Mouse (Mus musculus): ENCODE results near the gene Sit1. TPM values are rescaled to one million over a fixed set of nuclear protein-coding genes. Genes with fewer than 3 reads are reported as not detected.

The Sit1 gene
- polyA plus RNA-seq, 1 experiment: not detected

- Histone ChIP-seq H3K27me3 (replicated peaks) (peaks cover 64% of the 10 kb centered on the region), H3K4me1 (peaks cover 50% of the 10 kb centered on the region), H3K9me3 (peaks cover 17% of the 10 kb centered on the region), H3K36me3 (replicated peaks; ENCODE audit: low read length) (no peaks in the 10 kb centered on the region), H3K4me3 (replicated peaks) (peak overlapping the region; percentile 89)
- no peak for TF ChIP-seq FLI1 (IDR thresholded peaks at IDR 0.05; ENCODE audit: low read length)
- TF ChIP-seq GATA1 (IDR thresholded peaks at IDR 0.05; ENCODE audit: borderline replicate concordance, low read length): no peak
Observed at GRCm38 (mm10) chr4:43453413-43453812, 30.1 kb downstream of the Sit1 start.

GRCm38 (mm10) chr4:43452315-43452714 is 31.2 kb downstream of the Sit1 start:
- Histone ChIP-seq H3K36me3 (replicated peaks; ENCODE audit: low read length) (peaks cover 3% of the 10 kb centered on the region), H3K4me3 (replicated peaks) (no peak overlapping the region), H3K4me1 (peaks cover 49% of the 10 kb centered on the region), H3K27me3 (replicated peaks) (peaks cover 62% of the 10 kb centered on the region), H3K9me3 (peaks cover 17% of the 10 kb centered on the region)
- TF ChIP-seq FLI1 (IDR thresholded peaks at IDR 0.05; ENCODE audit: low read length): no peak
- TF ChIP-seq GATA1 (IDR thresholded peaks at IDR 0.05; ENCODE audit: borderline replicate concordance, low read length): no peak

GRCm38 (mm10) chr4:43448554-43448953 is 35.0 kb downstream of the Sit1 start:
- Histone ChIP-seq H3K9me3 (peaks cover 17% of the 10 kb centered on the region), H3K27me3 (replicated peaks) (peaks cover 63% of the 10 kb centered on the region), H3K36me3 (replicated peaks; ENCODE audit: low read length) (peaks cover 26% of the 10 kb centered on the region), H3K4me1 (peaks cover 21% of the 10 kb centered on the region), H3K4me3 (replicated peaks) (no peak overlapping the region)
- TF ChIP-seq FLI1 (IDR thresholded peaks at IDR 0.05; ENCODE audit: low read length): no peak
- TF ChIP-seq GATA1 (IDR thresholded peaks at IDR 0.05; ENCODE audit: borderline replicate concordance, low read length): no peak

GRCm38 (mm10) chr4:43447251-43447650 is 36.3 kb downstream of the Sit1 start:
- TF ChIP-seq FLI1 (IDR thresholded peaks at IDR 0.05; ENCODE audit: low read length) (no peak), GATA1 (IDR thresholded peaks at IDR 0.05; ENCODE audit: borderline replicate concordance, low read length) (no peak)
- Histone ChIP-seq H3K4me3 (replicated peaks) (no peak overlapping the region), H3K36me3 (replicated peaks; ENCODE audit: low read length) (peaks cover 26% of the 10 kb centered on the region)

GRCm38 (mm10) chr4:43443511-43443910 is 40.0 kb downstream of the Sit1 start:
- no peak for TF ChIP-seq GATA1 (IDR thresholded peaks at IDR 0.05; ENCODE audit: borderline replicate concordance, low read length)
- no peak for TF ChIP-seq FLI1 (IDR thresholded peaks at IDR 0.05; ENCODE audit: low read length)
- H3K9me3 ChIP-seq: peaks cover 3% of the 10 kb centered on the region; the same call in 1 of the 2 replicates

More at GRCm38 (mm10) chr4:43447251-43447650, 36.3 kb downstream of the Sit1 start:
- H3K9me3 ChIP-seq: peaks cover 13% of the 10 kb centered on the region
- peaks cover 62% of the 10 kb centered on the region for H3K27me3 ChIP-seq (replicated peaks)
- H3K4me1 ChIP-seq: peaks cover 15% of the 10 kb centered on the region

GRCm38 (mm10) chr4:43442456-43443361 is 40.8 kb downstream of the Sit1 start:
- H3K4me3 ChIP-seq (replicated peaks): peak overlapping the region; percentile 94
- peaks cover 39% of the 10 kb centered on the region for H3K27me3 ChIP-seq (replicated peaks)
- TF ChIP-seq GATA1 (IDR thresholded peaks at IDR 0.05; ENCODE audit: borderline replicate concordance, low read length) (no peak), FLI1 (IDR thresholded peaks at IDR 0.05; ENCODE audit: low read length) (no peak)
- peaks cover 19% of the 10 kb centered on the region for H3K4me1 ChIP-seq
- peaks cover 26% of the 10 kb centered on the region for H3K36me3 ChIP-seq (replicated peaks; ENCODE audit: low read length)
- H3K9me3 ChIP-seq: peaks cover 4% of the 10 kb centered on the region; the same call in 1 of the 2 replicates

More at GRCm38 (mm10) chr4:43443511-43443910, 40.0 kb downstream of the Sit1 start:
- Histone ChIP-seq H3K27me3 (replicated peaks) (peaks cover 40% of the 10 kb centered on the region), H3K4me3 (replicated peaks) (peak overlapping the region; percentile 94), H3K36me3 (replicated peaks; ENCODE audit: low read length) (peaks cover 26% of the 10 kb centered on the region), H3K4me1 (peaks cover 19% of the 10 kb centered on the region)

GRCm38 (mm10) chr4:43442044-43442443 is 41.5 kb downstream of the Sit1 start:
- peaks cover 4% of the 10 kb centered on the region; the same call in 1 of the 2 replicates for H3K9me3 ChIP-seq
- peaks cover 19% of the 10 kb centered on the region for H3K4me1 ChIP-seq
- peaks cover 21% of the 10 kb centered on the region for H3K36me3 ChIP-seq (replicated peaks; ENCODE audit: low read length)
- TF ChIP-seq GATA1 (IDR thresholded peaks at IDR 0.05; ENCODE audit: borderline replicate concordance, low read length) (no peak), FLI1 (IDR thresholded peaks at IDR 0.05; ENCODE audit: low read length) (no peak)
- peak overlapping the region; percentile 94 for H3K4me3 ChIP-seq (replicated peaks)
- peaks cover 35% of the 10 kb centered on the region for H3K27me3 ChIP-seq (replicated peaks)

GRCm38 (mm10) chr4:43441639-43442038 is 41.9 kb downstream of the Sit1 start, which contains the start of gene Tesk1:
Gene Tesk1 (plus strand): TSS chr4:43441939.
- H3K27me3 ChIP-seq (replicated peaks): peaks cover 35% of the 10 kb centered on the region
- peaks cover 17% of the 10 kb centered on the region for H3K36me3 ChIP-seq (replicated peaks; ENCODE audit: low read length)
- peaks cover 19% of the 10 kb centered on the region for H3K4me1 ChIP-seq
- peak within 1 kb of the TSS; percentile 94 for H3K4me3 ChIP-seq (replicated peaks)
- no peak for TF ChIP-seq GATA1 (IDR thresholded peaks at IDR 0.05; ENCODE audit: borderline replicate concordance, low read length)
- no peak for TF ChIP-seq FLI1 (IDR thresholded peaks at IDR 0.05; ENCODE audit: low read length)
- H3K9me3 ChIP-seq: peaks cover 4% of the 10 kb centered on the region; the same call in 1 of the 2 replicates

- Histone ChIP-seq H3K4me3 (replicated peaks) (no peak overlapping the region), H3K27me3 (replicated peaks) (peaks cover 17% of the 10 kb centered on the region), H3K36me3 (replicated peaks; ENCODE audit: low read length) (peaks cover 2% of the 10 kb centered on the region), H3K4me1 (peaks cover 9% of the 10 kb centered on the region), H3K9me3 (no peaks in the 10 kb centered on the region)
- no peak for TF ChIP-seq FLI1 (IDR thresholded peaks at IDR 0.05; ENCODE audit: low read length)
Observed at GRCm38 (mm10) chr4:43432832-43433231, 50.7 kb downstream of the Sit1 start.

Other genes starting within 250 kb of the Sit1 start
- gene Atp8b5, start 216.6 kb downstream of the Sit1 start, polyA plus RNA-seq (2012; ENCODE audit: insufficient read depth, low replicate concordance): not detected in 2 replicates
- 11.5 and 32.0 TPM in 2 replicates for gene Rusc2, start 101.8 kb downstream of the Sit1 start, polyA plus RNA-seq (2012; ENCODE audit: insufficient read depth, low replicate concordance)
- 0.55 TPM in 1 of 2 replicates, not detected in the other for gene Fam166b, start 54.6 kb downstream of the Sit1 start, polyA plus RNA-seq (2012; ENCODE audit: insufficient read depth, low replicate concordance)
- gene Tesk1, start 41.8 kb downstream of the Sit1 start, polyA plus RNA-seq (2012; ENCODE audit: insufficient read depth, low replicate concordance): 28.2 and 39.0 TPM in 2 replicates
- gene Cd72, start 29.1 kb downstream of the Sit1 start, polyA plus RNA-seq (2012; ENCODE audit: insufficient read depth, low replicate concordance): 3.1 and 26.7 TPM in 2 replicates
- 74.6 and 104 TPM in 2 replicates for gene Ccdc107, start 9.2 kb upstream of the Sit1 start, polyA plus RNA-seq (2012; ENCODE audit: insufficient read depth, low replicate concordance)
- gene Arhgef39, start 16.0 kb upstream of the Sit1 start, polyA plus RNA-seq (2012; ENCODE audit: insufficient read depth, low replicate concordance): 9.6 and 20.9 TPM in 2 replicates
- 1.4 and 11.2 TPM in 2 replicates for gene Car9, start 23.2 kb upstream of the Sit1 start, polyA plus RNA-seq (2012; ENCODE audit: insufficient read depth, low replicate concordance)
- gene Tpm2, start 40.0 kb upstream of the Sit1 start, polyA plus RNA-seq (2012; ENCODE audit: insufficient read depth, low replicate concordance): 4.7 TPM in 1 of 2 replicates, not detected in the other
- gene Creb3, start 78.6 kb upstream of the Sit1 start, polyA plus RNA-seq (2012; ENCODE audit: insufficient read depth, low replicate concordance): 2.7 TPM in 1 of 2 replicates, not detected in the other
- 637 and 823 TPM in 2 replicates for gene Tln1, start 79.0 kb upstream of the Sit1 start, polyA plus RNA-seq (2012; ENCODE audit: insufficient read depth, low replicate concordance)
- 26.9 and 28.2 TPM in 2 replicates for gene Rgp1, start 95.0 kb upstream of the Sit1 start, polyA plus RNA-seq (2012; ENCODE audit: insufficient read depth, low replicate concordance)
- gene Gba2, start 95.1 kb upstream of the Sit1 start, polyA plus RNA-seq (2012; ENCODE audit: insufficient read depth, low replicate concordance): 9.1 and 40.1 TPM in 2 replicates
- not detected in 2 replicates for gene Msmp, start 100.8 kb upstream of the Sit1 start, polyA plus RNA-seq (2012; ENCODE audit: insufficient read depth, low replicate concordance)
- gene Npr2, start 148.2 kb upstream of the Sit1 start, polyA plus RNA-seq (2012; ENCODE audit: insufficient read depth, low replicate concordance): not detected in 2 replicates
- not detected in 2 replicates for gene Spag8, start 169.9 kb upstream of the Sit1 start, polyA plus RNA-seq (2012; ENCODE audit: insufficient read depth, low replicate concordance)
- gene Hint2, start 172.7 kb upstream of the Sit1 start, polyA plus RNA-seq (2012; ENCODE audit: insufficient read depth, low replicate concordance): 8.0 and 30.1 TPM in 2 replicates
- 2.8 TPM in 1 of 2 replicates, not detected in the other for gene Tmem8b, start 185.2 kb upstream of the Sit1 start, polyA plus RNA-seq (2012; ENCODE audit: insufficient read depth, low replicate concordance)
- gene Fam221b, start 185.4 kb upstream of the Sit1 start, polyA plus RNA-seq (2012; ENCODE audit: insufficient read depth, low replicate concordance): 0.29 TPM in 1 of 2 replicates, not detected in the other
- not detected in 2 replicates for gene Olfr70, start 217.1 kb upstream of the Sit1 start, polyA plus RNA-seq (2012; ENCODE audit: insufficient read depth, low replicate concordance)
- not detected in 2 replicates for gene Olfr71, start 226.5 kb upstream of the Sit1 start, polyA plus RNA-seq (2012; ENCODE audit: insufficient read depth, low replicate concordance)
- gene Hrct1, start 243.5 kb upstream of the Sit1 start, polyA plus RNA-seq (2012; ENCODE audit: insufficient read depth, low replicate concordance): 0.12 TPM in 1 of 2 replicates, not detected in the other
- gene Spaar, start 246.3 kb upstream of the Sit1 start, polyA plus RNA-seq (2012; ENCODE audit: insufficient read depth, low replicate concordance): not detected in 2 replicates

All from megakaryocyte, embryonic 14.5 days (primary cell).